Mouse (Mus musculus): ENCODE data around the gene Hoxc10.

DNA sequence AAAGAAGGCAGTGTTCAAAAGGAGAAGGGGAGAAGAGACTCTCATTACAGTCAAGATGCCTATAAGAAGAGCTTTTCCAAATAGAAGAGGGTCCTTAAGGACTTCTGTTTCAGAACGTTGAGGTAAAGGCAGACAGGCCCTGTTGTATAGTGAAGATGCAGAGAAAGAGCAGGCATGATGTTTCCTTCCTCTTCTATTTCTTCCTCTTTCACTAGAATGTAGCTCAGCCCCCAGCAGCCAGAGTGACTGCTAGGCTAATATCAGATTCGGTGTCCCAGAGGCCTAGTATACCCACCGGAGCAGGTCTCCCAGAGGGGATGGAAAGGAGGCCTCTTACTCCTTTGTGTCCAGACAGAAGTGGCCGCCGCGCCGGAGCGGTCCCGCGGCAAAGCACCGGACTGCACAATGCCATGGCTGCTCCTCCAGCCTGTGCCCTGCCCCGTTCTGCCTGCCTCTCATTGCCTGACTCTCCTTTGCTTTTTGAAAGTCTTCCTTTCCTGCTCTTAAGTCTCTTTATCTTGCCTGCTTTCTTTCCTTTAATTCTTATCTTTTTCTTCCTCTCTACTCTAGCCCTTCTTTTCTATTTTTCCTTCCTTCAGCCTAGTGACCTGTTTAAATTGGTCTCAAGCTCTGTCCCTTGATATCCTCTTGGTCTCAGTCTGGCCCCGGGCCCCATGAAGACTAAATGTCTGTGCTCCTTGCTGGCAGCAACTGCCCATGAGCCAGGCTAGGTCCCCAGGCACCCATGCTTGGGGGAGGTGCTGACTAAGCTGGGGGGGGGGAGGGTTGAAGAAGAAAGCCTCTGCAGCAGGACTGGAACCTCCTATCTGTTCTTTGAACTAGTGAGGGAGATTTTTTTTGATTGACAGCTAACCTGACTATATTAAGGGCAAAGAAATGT is 12.3 kb downstream of the Hoxc10 start:
- TF ChIP-seq EP300 (optimal IDR thresholded peaks at IDR 0.05) (no peak), CTCF (IDR thresholded peaks at IDR 0.05; ENCODE audit: low read depth) (no peak)

All from stomach, postnatal 0 days (tissue).